Mouse (Mus musculus): Measurements from ENCODE around the gene Tmprss9. TPM values are rescaled to one million over a fixed set of nuclear protein-coding genes. Genes with fewer than 3 reads are reported as not detected.

Tmprss9 gene
- total and polyA plus RNA-seq, 3 experiments: 0.04 TPM; not detected in 2

DNA sequence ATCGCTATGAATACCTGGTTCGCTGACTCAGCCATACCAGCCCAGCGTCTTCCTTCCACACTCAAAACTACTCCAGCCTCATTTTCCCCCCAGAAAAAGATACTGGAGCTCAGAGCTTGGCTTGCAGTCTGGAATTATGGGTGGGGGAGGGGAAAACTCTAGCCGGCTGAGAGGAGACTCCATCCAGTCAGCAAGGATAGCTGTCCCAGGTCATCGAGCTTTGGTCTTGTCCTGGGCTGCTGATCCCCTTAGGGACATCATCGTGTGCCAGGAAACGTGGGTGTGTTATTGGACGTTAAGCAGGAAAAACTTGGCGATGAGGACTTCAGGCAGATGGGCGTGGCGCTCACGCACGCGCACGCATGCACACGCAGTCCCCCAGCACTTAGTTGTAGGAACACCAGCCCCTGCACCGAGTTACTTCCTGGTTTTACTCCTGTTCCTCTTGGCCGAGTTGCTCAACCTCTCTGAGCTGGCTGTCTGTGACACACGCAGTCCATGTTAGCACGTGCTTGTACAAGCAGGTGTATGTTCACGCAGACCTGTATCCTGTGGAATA is 61.9 kb downstream of the Tmprss9 start:
- Histone ChIP-seq H3K4me2 (ENCODE audit: insufficient read depth, low read depth, poor library complexity, severe bottlenecking) (peak overlapping the region; percentile 7; the same call in 1 of the 2 replicates), H3K4me3 (replicated peaks in 1 of 3; ENCODE audit: low read depth in 2 of 3, low read length in 2 of 3, poor library complexity in 1 of 3) (peak overlapping the region in 1 of 3 experiments; percentile 1), H3K27ac (ENCODE audit: insufficient read depth, low read depth) (no peak overlapping the region), H3K9ac (ENCODE audit: insufficient read depth, low read depth) (no peak overlapping the region), H3K36me3 (replicated peaks in 1 of 2; ENCODE audit: control insufficient read depth in 1 of 2, insufficient read depth in 1 of 2, low read length in 1 of 2) (peaks cover 3 to 14% of the 10 kb centered on the region in 2 experiments), H3K27me3 (replicated peaks) (peaks cover 26% of the 10 kb centered on the region), H3K4me1 (ENCODE audit: control insufficient read depth in 1 of 2, insufficient read depth in 2 of 2) (peaks cover 36 to 85% of the 10 kb centered on the region in 2 experiments), H3K9me3 (replicated peaks; ENCODE audit: low read length) (no peaks in the 10 kb centered on the region), H3K79me2 (replicated peaks; ENCODE audit: control insufficient read depth, extremely low read depth, insufficient read depth, poor library complexity, severe bottlenecking) (peaks cover 9% of the 10 kb centered on the region)
- DNase-seq (ENCODE audit: extremely low read depth): peak; percentile 49
- in situ Hi-C loops (cut with MboI; ENCODE audit: low pct_ligation_motif_present, low pct_unique_long_range_greater_than_20kb, low sequenced_read_pairs): loop anchor here (5.0 kb wide), 1 partner anchor 34 kb away; no protein-coding TSS in a partner anchor
- TF ChIP-seq ZKSCAN1 (IDR thresholded peaks at IDR 0.05; ENCODE audit: borderline replicate concordance, low read depth, low read length): no peak
- TF ChIP-seq SIN3A (IDR thresholded peaks at IDR 0.05; ENCODE audit: low read length): no peak
- 0 out of 2 replicates have a peak, but pooled peaks have one; percentile 26 for TF ChIP-seq MYC (IDR thresholded peaks at IDR 0.05; ENCODE audit: low read depth, low read length)
- peak; percentile 10; the same call in 1 of the 2 replicates for TF ChIP-seq EP300 (IDR thresholded peaks at IDR 0.05; ENCODE audit: low read length)
- TF ChIP-seq E2F4 (IDR thresholded peaks at IDR 0.05; ENCODE audit: insufficient replicate concordance, low read depth, low read length): no peak
- no peak for TF ChIP-seq JUN (IDR thresholded peaks at IDR 0.05; ENCODE audit: insufficient read depth, low read depth, low read length)
- no peak for TF ChIP-seq GABPA (IDR thresholded peaks at IDR 0.05; ENCODE audit: insufficient replicate concordance, low read depth, low read length)
- no peak for TF ChIP-seq UBTF (IDR thresholded peaks at IDR 0.05; ENCODE audit: low read depth, low read length)
- TF ChIP-seq NRF1 (IDR thresholded peaks at IDR 0.05; ENCODE audit: low read depth, low read length): peak; percentile 78
- peak; percentile 63; the same call in 1 of the 2 replicates for TF ChIP-seq CHD2 (IDR thresholded peaks at IDR 0.05; ENCODE audit: low read length)
- TF ChIP-seq POLR2A (IDR thresholded peaks at IDR 0.05; ENCODE audit: low read depth, low read length): no peak
- TF ChIP-seq KAT2A (IDR thresholded peaks at IDR 0.05; ENCODE audit: insufficient replicate concordance, low read length): no peak
- TF ChIP-seq ELF1 (IDR thresholded peaks at IDR 0.05; ENCODE audit: low read depth, low read length): peak; percentile 87
- TF ChIP-seq HCFC1 (IDR thresholded peaks at IDR 0.05; ENCODE audit: low read depth, low read length): peak; percentile 13; the same call in 1 of the 2 replicates
- 0 out of 2 replicates have a peak, but pooled peaks have one; percentile 33 for TF ChIP-seq ZMIZ1 (IDR thresholded peaks at IDR 0.05; ENCODE audit: low read depth, low read length)
- TF ChIP-seq MXI1 (IDR thresholded peaks at IDR 0.05; ENCODE audit: low read depth, low read length): peak; percentile 70
- no peak for TF ChIP-seq IRF4 (IDR thresholded peaks at IDR 0.05; ENCODE audit: low read depth, low read length)
- 0 out of 2 replicates have a peak, but pooled peaks have one; percentile 15 for TF ChIP-seq ETS1 (conservative IDR thresholded peaks at IDR 0.05; ENCODE audit: low read depth, low read length)
- TF ChIP-seq MAFK (IDR thresholded peaks at IDR 0.05; ENCODE audit: insufficient replicate concordance, low read length): peak; percentile 84; the same call in 1 of the 2 replicates
- TF ChIP-seq MAX (IDR thresholded peaks at IDR 0.05; ENCODE audit: low read length): peak; percentile 57; the same call in 1 of the 2 replicates
- peak; percentile 66 for TF ChIP-seq BHLHE40 (IDR thresholded peaks at IDR 0.05; ENCODE audit: low read depth, low read length)
- dilution Hi-C loops (cut with MboI; ENCODE audit: extremely low pct_ligation_motif_present, extremely low pct_unique_long_range_greater_than_20kb, low sequenced_read_pairs): no loop called here

Measured in CH12.LX (cell line).